Mouse (Mus musculus) kidney, embryonic 14.5 days (tissue): Measurements from ENCODE around the gene Serinc2. TPM values are rescaled to one million over a fixed set of nuclear protein-coding genes. Genes with fewer than 3 reads are reported as not detected.

ENCODE experiments used
- ATAC-seq: fragments of 200-750 bp; cut with Nextera tagmentation; 2 replicates; pipeline ENCODE4 v1.8.0; 2017; ENCODE audit warnings: moderate number of reproducible peaks, mild to moderate bottlenecking, moderate TSS enrichment, moderate library complexity; ENCODE audit not compliant: low FRiP score, low TSS enrichment
- H3K27ac ChIP-seq: fragments of 300-500 bp; sonication (generic); 2 replicates; pipeline ENCODE4 v1.5.1; 2014; ENCODE audit warnings: low read depth, mild to moderate bottlenecking, low read length, moderate library complexity, mixed read lengths
- H3K27me3 ChIP-seq: fragments of 300-500 bp; sonication (generic); 2 replicates; pipeline ENCODE4 v1.6.1; 2014; ENCODE audit warnings: mild to moderate bottlenecking, low read length; ENCODE audit not compliant: control insufficient read depth, insufficient read depth
- H3K36me3 ChIP-seq: fragments of 300-500 bp; sonication (generic); 2 replicates; pipeline ENCODE4 v1.6.1; 2014; ENCODE audit warnings: low read length, mixed read lengths; ENCODE audit not compliant: control insufficient read depth, insufficient read depth
- H3K4me1 ChIP-seq: fragments of 300-500 bp; sonication (generic); 2 replicates; pipeline ENCODE4 v1.6.1; 2014; ENCODE audit warnings: low read length, mixed read lengths; ENCODE audit not compliant: control insufficient read depth, insufficient read depth
- H3K4me2 ChIP-seq: fragments of 300-500 bp; sonication (generic); replicated peaks from 2 replicates; pipeline ENCODE4 v1.6.1; 2014; ENCODE audit warnings: low read depth, mild to moderate bottlenecking, low read length
- H3K4me3 ChIP-seq: fragments of 300-500 bp; sonication (generic); 2 replicates; pipeline ENCODE4 v1.5.1; 2014; ENCODE audit warnings: mild to moderate bottlenecking, low read length
- H3K9ac ChIP-seq: fragments of 300-500 bp; sonication (generic); 2 replicates; pipeline ENCODE4 v1.6.1; 2014; ENCODE audit warnings: low read depth, mild to moderate bottlenecking, low read length, moderate library complexity
- H3K9me3 ChIP-seq: fragments of 300-500 bp; sonication (generic); 2 replicates; pipeline ENCODE4 v1.6.1; 2016; ENCODE audit warnings: low read length; ENCODE audit not compliant: control insufficient read depth
- WGBS: fragments of 180-500 bp; shearing (Covaris S2); extraction: QIAGEN DNeasy Blood & Tissue Kit; methylation state at CpG from one replicate; pipeline ENCODE4 v1.1.7; 2014; 5-methylcytosine and 5-hydroxymethylcytosine counted together
- polyA plus RNA-seq: library from polyadenylated mRNA; unstranded; fragments of >200 nt; fragmentation: Nextera tagmentation; extraction: Ambion mirVana; gene quantifications from 2 replicates; pipeline ENCODE4 v1.2.1, GENCODE M21; 2014

The Serinc2 gene
- polyA plus RNA-seq: 42.7 and 44.9 TPM in 2 replicates

- Histone ChIP-seq H3K9ac (no peak within 1 kb of the TSS), H3K4me2 (no peak within 1 kb of the TSS), H3K4me3 (no peak within 1 kb of the TSS), H3K9me3 (no peaks in the 10 kb centered on the region), H3K36me3 (no peaks in the 10 kb centered on the region), H3K27me3 (peaks cover 29% of the 10 kb centered on the region), H3K27ac (no peak within 1 kb of the TSS), H3K4me1 (0 out of 2 replicates have a peak, but pooled peaks cover 3% of the 10 kb centered on the region)
- 58% methylated on average over 2 of the region's 2 CpGs for WGBS
- ATAC-seq: no peak
These were observed at the start of gene Serinc2 for GRCm38 (mm10) chr4:130279105-130279504. Gene Serinc2, minus strand, starts transcription at chr4:130279205.

GRCm38 (mm10) chr4:130327366-130327765, 48.4 kb upstream of the Serinc2 start:
- 66% methylated on average over 9 of the region's 9 CpGs for WGBS
- H3K4me1 ChIP-seq: no peaks in the 10 kb centered on the region
- no peak overlapping the region for H3K4me2 ChIP-seq
- H3K27me3 ChIP-seq: no peaks in the 10 kb centered on the region
- H3K4me3 ChIP-seq: no peak overlapping the region
- H3K9ac ChIP-seq: no peak overlapping the region
- H3K9me3 ChIP-seq: no peaks in the 10 kb centered on the region
- no peak overlapping the region for H3K27ac ChIP-seq
- peaks cover 36% of the 10 kb centered on the region for H3K36me3 ChIP-seq
- ATAC-seq: no peak

- peaks cover 39% of the 10 kb centered on the region for H3K36me3 ChIP-seq
- no peaks in the 10 kb centered on the region for H3K9me3 ChIP-seq
- H3K27me3 ChIP-seq: no peaks in the 10 kb centered on the region
- H3K4me1 ChIP-seq: no peaks in the 10 kb centered on the region
- 96% methylated on average over 2 of the region's 2 CpGs for WGBS
- no peak for ATAC-seq
- no peak overlapping the region for H3K9ac ChIP-seq
- H3K27ac ChIP-seq: no peak overlapping the region
- no peak overlapping the region for H3K4me3 ChIP-seq
- H3K4me2 ChIP-seq: no peak overlapping the region
These were observed 46.4 kb upstream of the Serinc2 start for GRCm38 (mm10) chr4:130325446-130325845.

- no peak overlapping the region for H3K27ac ChIP-seq
- no peaks in the 10 kb centered on the region for H3K27me3 ChIP-seq
- H3K4me1 ChIP-seq: no peaks in the 10 kb centered on the region
- no peaks in the 10 kb centered on the region for H3K9me3 ChIP-seq
- no peak overlapping the region for H3K4me3 ChIP-seq
- no peak overlapping the region for H3K4me2 ChIP-seq
- H3K36me3 ChIP-seq: peaks cover 41% of the 10 kb centered on the region
- WGBS: 79% methylated on average over 5 of the region's 5 CpGs
- ATAC-seq: no peak
- H3K9ac ChIP-seq: no peak overlapping the region
These were observed 44.6 kb upstream of the Serinc2 start for GRCm38 (mm10) chr4:130323607-130324006.

- no peaks in the 10 kb centered on the region for H3K27me3 ChIP-seq
- 74% methylated on average over 1 of the region's 1 CpGs for WGBS
- no peaks in the 10 kb centered on the region for H3K9me3 ChIP-seq
- no peak for ATAC-seq
- H3K36me3 ChIP-seq: peaks cover 42% of the 10 kb centered on the region
- no peak overlapping the region for H3K4me2 ChIP-seq
- no peak overlapping the region for H3K27ac ChIP-seq
- no peak overlapping the region for H3K9ac ChIP-seq
- no peaks in the 10 kb centered on the region for H3K4me1 ChIP-seq
- no peak overlapping the region for H3K4me3 ChIP-seq
These were observed 44.2 kb upstream of the Serinc2 start for GRCm38 (mm10) chr4:130323165-130323564.

GRCm38 (mm10) chr4:130322567-130322966, 43.6 kb upstream of the Serinc2 start:
- H3K27ac ChIP-seq: no peak overlapping the region
- H3K4me3 ChIP-seq: no peak overlapping the region
- no peaks in the 10 kb centered on the region for H3K4me1 ChIP-seq
- H3K27me3 ChIP-seq: no peaks in the 10 kb centered on the region
- H3K9me3 ChIP-seq: no peaks in the 10 kb centered on the region
- no peak overlapping the region for H3K4me2 ChIP-seq
- peaks cover 45% of the 10 kb centered on the region for H3K36me3 ChIP-seq
- ATAC-seq: no peak
- no peak overlapping the region for H3K9ac ChIP-seq
- 83% methylated on average over 7 of the region's 7 CpGs for WGBS

GRCm38 (mm10) chr4:130321640-130322039, 42.6 kb upstream of the Serinc2 start:
- ATAC-seq: no peak
- peaks cover 41% of the 10 kb centered on the region for H3K36me3 ChIP-seq
- no peak overlapping the region for H3K4me3 ChIP-seq
- H3K9me3 ChIP-seq: no peaks in the 10 kb centered on the region
- H3K27me3 ChIP-seq: no peaks in the 10 kb centered on the region
- H3K9ac ChIP-seq: no peak overlapping the region
- no peak overlapping the region for H3K4me2 ChIP-seq
- H3K4me1 ChIP-seq: no peaks in the 10 kb centered on the region
- H3K27ac ChIP-seq: no peak overlapping the region
- WGBS: 89% methylated on average over 7 of the region's 7 CpGs

- no peaks in the 10 kb centered on the region for H3K9me3 ChIP-seq
- H3K4me2 ChIP-seq: no peak overlapping the region
- H3K4me1 ChIP-seq: no peaks in the 10 kb centered on the region
- WGBS: 89% methylated on average over 7 of the region's 7 CpGs
- peaks cover 35% of the 10 kb centered on the region for H3K36me3 ChIP-seq
- H3K27me3 ChIP-seq: no peaks in the 10 kb centered on the region
- no peak overlapping the region for H3K9ac ChIP-seq
- H3K27ac ChIP-seq: no peak overlapping the region
- no peak for ATAC-seq
- no peak overlapping the region for H3K4me3 ChIP-seq
These were observed 40.6 kb upstream of the Serinc2 start for GRCm38 (mm10) chr4:130319564-130319963.

- Histone ChIP-seq H3K9me3 (no peaks in the 10 kb centered on the region), H3K4me2 (no peak overlapping the region), H3K27ac (no peak overlapping the region), H3K36me3 (peaks cover 31% of the 10 kb centered on the region), H3K9ac (no peak overlapping the region), H3K27me3 (no peaks in the 10 kb centered on the region), H3K4me1 (no peaks in the 10 kb centered on the region), H3K4me3 (no peak overlapping the region)
- ATAC-seq: no peak
- 75% methylated on average over 3 of the region's 3 CpGs for WGBS
These were observed 39.1 kb upstream of the Serinc2 start for GRCm38 (mm10) chr4:130318122-130318521.
